Mouse (Mus musculus) adrenal gland (tissue): ENCODE measurements around the gene Piga.

Source experiments
- intact Hi-C: fragments of 180-260 bp; cut with DNase I; formaldehyde crosslinking; loops from one replicate; pipeline ENCODE4 v1.15.1; 2025

Piga gene

DNA sequence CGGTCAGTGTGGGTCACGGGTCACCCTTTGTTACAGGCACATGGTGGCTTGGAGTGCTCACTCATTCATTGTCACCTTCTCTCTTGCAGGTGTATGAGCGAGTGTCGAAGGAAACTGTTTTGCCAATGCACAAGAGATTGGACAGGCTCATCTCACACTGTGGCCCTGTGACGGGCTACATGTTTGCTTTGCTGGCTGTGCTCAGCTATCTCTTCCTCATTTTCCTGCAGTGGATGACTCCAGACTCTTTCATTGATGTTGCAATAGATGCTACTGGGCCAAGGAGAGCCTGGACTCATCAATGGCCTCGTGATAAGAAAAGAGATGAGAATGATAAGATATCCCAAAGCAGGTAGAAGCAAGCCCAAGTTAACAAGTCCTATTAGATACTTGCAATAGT lies 12.0 kb downstream of the Piga start:
- intact Hi-C loops, result no loop called here

DNA sequence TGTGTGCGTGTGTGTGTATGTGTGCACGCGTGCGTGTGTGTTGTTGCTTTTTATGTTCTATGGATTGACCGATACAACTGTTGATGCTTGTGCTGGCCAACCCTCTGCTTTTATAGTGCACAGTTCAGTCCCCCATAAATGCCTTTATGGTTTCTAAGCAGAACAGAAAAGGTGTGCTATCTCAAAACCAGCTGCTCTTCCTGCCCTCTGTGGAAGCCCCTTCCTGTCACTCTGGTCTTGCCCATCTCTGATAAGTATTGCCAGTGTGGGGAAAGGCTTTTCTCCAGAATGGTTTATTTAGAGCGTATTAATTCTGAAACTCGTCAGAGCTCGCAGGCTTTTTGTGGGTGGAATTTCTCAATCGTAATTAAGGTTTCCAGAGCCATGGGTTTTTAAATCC lies 13.1 kb downstream of the Piga start:
- intact Hi-C loops, result no loop called here

DNA sequence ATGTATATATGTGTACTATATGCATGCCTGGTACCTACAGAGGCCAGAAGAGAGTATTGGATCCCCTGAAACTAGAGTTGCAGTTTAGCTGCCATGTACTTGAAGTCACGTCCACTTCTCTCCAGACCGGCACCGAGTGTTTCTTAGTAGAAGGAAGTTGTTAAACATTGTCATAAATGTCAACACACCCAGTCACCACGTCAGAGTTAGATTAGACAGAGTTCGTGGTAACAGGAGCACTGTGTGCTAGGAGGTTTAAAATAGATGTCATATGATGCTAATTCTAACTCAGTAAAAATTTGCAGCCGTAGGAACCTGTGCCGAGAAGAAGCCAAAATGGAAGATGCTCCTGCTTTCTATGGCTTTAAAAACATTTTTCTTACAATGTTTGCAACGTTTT lies 17.1 kb downstream of the Piga start, which contains the start of gene Asb11:
Gene Asb11 (plus strand): TSS at position 286 of the 400 bp plus-strand sequence.
- intact Hi-C loops, result no loop called here

DNA sequence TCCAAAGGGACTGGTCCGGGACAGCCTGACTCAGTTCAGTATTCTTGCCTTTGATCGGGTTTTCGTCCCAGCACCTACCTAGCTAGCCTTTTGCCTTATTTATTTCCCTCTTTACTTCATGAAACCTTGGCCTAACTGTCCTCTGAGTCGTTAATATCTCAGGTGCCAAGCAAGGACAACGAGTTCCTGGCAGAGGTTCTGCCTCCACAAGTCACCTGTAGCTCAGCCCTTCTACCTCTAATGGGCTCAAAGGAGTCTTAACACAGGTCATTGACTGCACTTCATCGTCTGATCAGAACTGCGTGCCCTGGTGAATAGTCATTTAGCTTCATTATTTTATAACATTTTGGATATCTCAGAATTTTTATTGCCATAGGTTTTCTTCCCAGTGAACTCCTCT lies 19.9 kb downstream of the Piga start:
- intact Hi-C loops, result no loop called here

DNA sequence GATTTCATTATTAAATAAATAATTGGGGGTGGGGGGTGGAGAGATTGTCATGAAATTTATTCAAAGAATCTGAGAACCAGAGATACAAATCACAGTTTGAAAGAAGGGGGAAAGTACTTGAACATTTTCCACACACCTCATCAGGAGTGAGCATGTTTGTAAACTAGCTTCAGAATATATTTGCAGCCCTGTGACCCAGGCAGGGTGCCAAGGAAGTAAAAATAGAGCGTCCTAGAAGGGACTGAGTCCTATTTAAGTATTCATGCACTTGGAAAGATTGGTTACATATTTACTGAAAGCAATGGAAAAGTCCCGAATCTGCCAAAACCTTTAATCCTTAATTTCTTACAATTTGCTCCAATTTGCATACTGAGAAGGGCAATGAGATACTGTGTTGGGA lies 20.6 kb downstream of the Piga start:
- intact Hi-C loops, result loop anchor here (10.0 kb wide), 1 partner anchor 335 kb away; no protein-coding TSS in a partner anchor

DNA sequence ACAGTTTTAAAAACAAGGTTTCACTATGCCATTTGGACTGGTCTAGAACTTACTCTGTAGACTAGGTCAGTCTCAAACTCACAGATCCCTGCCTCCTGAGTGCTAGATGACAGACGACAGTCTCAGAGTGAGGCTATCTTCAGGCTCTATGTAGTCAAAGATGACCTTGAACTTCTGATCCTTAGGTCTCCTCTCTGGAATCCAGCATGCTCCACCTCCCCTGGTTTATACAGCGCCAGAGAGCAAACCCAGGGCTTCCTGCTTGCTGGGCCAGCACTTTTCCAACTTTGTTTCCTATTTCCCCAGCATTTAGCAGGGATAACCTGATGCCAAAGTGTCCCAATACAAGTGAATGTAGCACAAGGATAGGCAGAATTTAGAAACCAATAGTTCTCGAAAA lies 21.1 kb downstream of the Piga start:
- intact Hi-C loops, result loop anchor here (10.0 kb wide), 1 partner anchor 336 kb away; no protein-coding TSS in a partner anchor

DNA sequence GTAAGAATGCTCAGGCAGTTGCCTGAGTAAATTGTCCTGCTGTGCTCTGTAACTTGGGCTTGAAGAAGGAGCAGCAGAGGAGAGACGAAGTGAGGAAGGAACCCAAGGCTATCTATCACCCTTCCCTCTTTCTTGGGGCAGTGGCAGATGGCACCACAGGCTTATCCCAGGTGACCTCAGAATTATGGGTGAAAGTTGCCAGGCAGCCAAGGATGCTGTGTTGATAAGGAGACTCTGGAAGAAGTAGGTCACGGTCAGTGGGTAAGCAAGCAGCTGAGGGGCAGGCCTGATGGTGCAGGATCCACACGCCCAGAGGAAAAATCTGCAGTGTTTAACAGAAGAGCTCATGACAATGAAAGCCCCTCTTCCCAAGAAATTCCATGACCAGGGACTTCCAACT lies 21.7 kb downstream of the Piga start:
- intact Hi-C loops, result loop anchor here (10.0 kb wide), 1 partner anchor 337 kb away; no protein-coding TSS in a partner anchor

DNA sequence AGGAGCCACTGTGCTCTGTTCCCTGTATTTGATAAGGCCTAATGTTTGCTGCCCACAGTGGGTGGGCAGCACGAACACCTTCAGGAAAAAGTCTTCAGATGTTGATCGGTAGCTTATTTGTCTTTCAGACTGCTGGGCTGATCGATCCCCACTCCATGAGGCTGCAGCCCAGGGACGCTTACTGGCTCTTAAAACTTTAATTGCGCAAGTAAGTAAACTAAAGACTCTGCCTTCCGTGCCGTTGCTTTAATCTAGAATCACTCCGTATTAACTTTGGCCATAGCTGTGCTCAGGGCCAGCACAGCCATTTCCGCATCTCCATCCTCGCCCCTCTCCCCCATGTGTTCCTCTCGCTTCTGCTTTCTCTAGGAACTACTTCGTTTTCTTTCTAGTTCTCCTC lies 26.0 kb downstream of the Piga start:
- intact Hi-C loops, result loop anchor here (5.0 to 10.0 kb wide), 2 partner anchors 63 to 341 kb away; no protein-coding TSS in a partner anchor

DNA sequence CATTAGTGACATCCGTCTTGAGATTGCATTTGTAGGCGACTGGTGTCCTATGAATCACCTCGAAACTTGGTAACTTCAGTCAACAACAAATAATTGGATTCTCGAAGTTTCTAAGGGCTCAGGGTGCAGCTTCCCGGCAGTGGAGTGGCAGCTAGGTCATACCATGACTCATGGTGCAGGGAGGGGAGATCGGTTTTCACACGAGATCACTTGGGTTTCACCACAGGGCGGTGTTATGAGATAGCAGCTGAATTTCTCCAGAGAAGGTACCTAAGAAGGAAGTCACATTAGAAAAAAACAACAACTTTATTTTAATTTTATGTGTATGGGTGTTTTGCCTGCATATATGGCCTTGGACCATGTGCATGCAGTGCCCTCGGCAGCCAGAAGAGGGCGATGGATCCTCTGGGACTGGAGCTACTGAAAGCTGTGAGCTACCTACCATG lies 26.5 kb downstream of the Piga start:
- intact Hi-C loops, result loop anchor here (5.0 to 10.0 kb wide), 2 partner anchors 64 to 341 kb away; no protein-coding TSS in a partner anchor

DNA sequence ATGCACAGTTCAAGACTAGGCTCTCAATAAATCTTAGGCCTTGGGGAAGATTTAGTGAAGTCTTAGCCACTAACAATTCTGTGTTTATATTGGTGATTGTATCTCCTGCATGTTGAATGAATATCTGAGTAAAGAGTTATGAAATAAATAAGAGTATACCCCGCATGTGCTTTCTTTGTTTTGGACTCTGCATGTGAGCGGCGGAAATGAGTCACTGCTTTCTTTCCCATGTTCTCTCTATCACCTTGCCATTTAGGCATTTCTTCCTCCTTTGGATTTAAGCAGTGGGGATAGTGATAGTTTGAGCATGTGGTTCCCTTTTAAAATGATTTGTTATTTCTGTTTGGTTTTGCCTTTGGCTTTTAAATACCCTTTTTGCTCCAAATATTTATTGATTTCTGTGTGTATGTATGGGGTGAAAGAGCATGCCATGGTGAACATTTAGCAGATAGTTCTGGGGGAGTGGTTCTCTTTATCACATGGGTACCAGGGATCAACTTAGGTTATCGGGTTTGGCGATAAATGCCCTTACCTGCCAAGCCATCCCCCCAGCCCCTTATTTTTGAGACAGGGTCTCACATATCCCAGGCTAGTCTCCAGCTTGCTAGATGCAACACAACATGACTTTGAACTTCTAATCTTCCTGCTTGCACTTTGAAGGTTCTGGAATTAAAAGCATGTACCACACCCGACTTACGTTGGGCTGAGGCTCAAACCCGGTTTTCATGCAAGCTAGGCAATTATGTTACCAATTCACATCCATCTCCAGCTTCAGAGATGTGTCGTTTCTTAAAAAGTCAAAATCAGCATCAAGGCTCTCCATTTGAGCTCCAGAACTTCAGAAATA lies 27.5 kb downstream of the Piga start:
- intact Hi-C loops, result loop anchor here (5.0 to 10.0 kb wide), 2 partner anchors 65 to 342 kb away; no protein-coding TSS in a partner anchor

DNA sequence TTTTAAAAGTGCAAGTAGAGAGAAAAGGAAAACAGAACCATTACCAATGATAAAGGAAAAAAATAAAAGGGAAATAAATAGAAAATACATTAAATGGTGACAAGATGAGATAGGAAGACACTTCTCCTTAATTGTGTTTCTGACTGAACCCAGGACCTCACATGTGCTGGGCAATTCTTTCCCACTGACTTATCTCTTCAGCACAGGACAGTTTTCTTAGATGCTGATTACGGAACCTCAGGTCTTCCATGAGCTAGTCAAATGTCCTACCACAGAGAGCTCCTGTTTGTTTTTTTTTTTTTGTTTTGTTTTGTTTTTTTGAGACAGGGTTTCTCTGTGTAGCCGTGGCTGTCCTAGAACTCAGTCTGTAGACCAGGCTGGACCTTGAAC lies 28.1 kb downstream of the Piga start:
- intact Hi-C loops, result loop anchor here (2.0 to 10.0 kb wide), 3 partner anchors 65 to 343 kb away; no protein-coding TSS in a partner anchor

DNA sequence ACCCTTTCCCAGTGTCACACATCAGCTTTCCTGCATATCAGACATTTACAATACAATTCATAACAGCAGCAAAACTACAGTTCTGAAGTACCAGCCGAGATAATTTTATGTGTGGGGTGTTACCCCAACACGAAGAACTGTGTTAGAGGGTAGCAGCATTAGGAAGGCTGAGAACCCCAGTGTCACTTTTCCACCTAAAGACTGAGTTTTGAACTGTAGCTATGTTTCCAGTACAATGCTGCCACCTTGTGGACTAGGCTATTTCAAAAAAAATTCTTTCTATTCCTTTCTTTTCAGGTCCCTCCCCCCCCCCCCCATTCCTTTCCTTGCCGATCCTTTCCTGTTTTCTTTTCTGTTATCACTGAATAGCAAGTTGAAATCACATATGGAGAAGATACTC lies 29.6 kb downstream of the Piga start:
- intact Hi-C loops, result loop anchor here (2.0 to 10.0 kb wide), 3 partner anchors 67 to 344 kb away; no protein-coding TSS in a partner anchor

DNA sequence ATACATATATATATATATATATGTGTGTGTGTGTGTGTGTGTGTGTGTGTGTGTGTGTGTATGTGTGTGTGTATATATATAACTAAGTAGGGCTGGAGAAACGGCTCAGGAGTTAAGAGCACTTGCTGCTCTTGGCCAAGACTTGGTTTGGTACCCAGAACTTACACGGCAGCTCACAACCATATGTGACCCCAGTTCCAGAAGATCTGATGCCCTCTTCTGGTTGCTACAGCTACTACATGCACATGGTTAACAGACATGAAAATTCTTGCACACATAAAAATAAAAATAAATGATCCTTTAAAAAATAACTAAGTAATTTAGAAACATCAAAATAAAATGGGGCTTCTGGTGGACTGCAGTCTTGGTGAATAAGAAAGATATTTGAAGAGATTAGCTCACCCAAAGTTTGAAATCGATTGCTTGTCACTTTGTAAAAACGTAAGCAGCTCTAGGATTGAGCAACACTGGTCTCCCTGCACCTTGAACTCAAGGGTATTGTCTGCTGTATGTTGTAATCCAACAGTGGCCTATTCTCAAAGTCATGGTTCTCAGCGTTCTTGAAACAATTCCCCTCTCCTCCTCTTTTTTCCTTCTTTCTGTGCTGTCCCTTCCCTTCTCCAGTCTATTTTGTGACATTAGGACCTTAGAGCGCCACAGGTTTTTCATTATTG lies 39.8 kb downstream of the Piga start:
- intact Hi-C loops, result no loop called here
